Mouse (Mus musculus) heart, embryonic 16.5 days (tissue): ENCODE measurements at regions not wholly inside any gene's neighbourhood (a gene's known extent, or its start where the extent isn't known, plus 50 kb on each side); places are given as distances from the start of the nearest gene placed in this dataset.

Experiments
- ATAC-seq: fragments of 200-750 bp; cut with Nextera tagmentation; replicated peaks from 2 replicates; pipeline ENCODE4 v1.8.0; 2017; ENCODE audit warnings: moderate number of reproducible peaks; ENCODE audit not compliant: insufficient read depth, low FRiP score; ENCODE audit errors: extremely low read depth
- H3K27ac ChIP-seq: fragments of 300-500 bp; sonication (generic); 2 replicates; pipeline ENCODE4 v1.5.1; 2014; ENCODE audit warnings: mild to moderate bottlenecking, low read length, control low read depth, moderate library complexity
- H3K27me3 ChIP-seq: fragments of 300-500 bp; sonication (generic); 2 replicates; pipeline ENCODE4 v1.6.1; 2014; ENCODE audit warnings: low read length, mixed read lengths; ENCODE audit not compliant: control insufficient read depth, insufficient read depth
- H3K36me3 ChIP-seq: fragments of 300-500 bp; sonication (generic); 2 replicates; pipeline ENCODE4 v1.6.1; 2014; ENCODE audit not compliant: control insufficient read depth, insufficient read depth
- H3K4me1 ChIP-seq: fragments of 300-500 bp; sonication (generic); 2 replicates; pipeline ENCODE4 v1.6.1; 2014; ENCODE audit warnings: low read length, mixed read lengths; ENCODE audit not compliant: control insufficient read depth, insufficient read depth
- H3K4me2 ChIP-seq: fragments of 300-500 bp; sonication (generic); 2 replicates; pipeline ENCODE4 v1.6.1; 2014; ENCODE audit warnings: low read depth, mild to moderate bottlenecking, control low read depth, low read length
- H3K4me3 ChIP-seq: fragments of 300-500 bp; sonication (generic); 2 replicates; pipeline ENCODE4 v1.5.1; 2014; ENCODE audit warnings: mild to moderate bottlenecking, control low read depth, low read length
- H3K9ac ChIP-seq: fragments of 300-500 bp; sonication (generic); 2 replicates; pipeline ENCODE4 v1.6.1; 2014; ENCODE audit warnings: low read length, control low read depth
- H3K9me3 ChIP-seq: fragments of 300-500 bp; sonication (generic); replicated peaks from 2 replicates; pipeline ENCODE4 v1.6.1; 2016; ENCODE audit warnings: low read length; ENCODE audit not compliant: control insufficient read depth
- WGBS: fragments of 180-500 bp; shearing (Covaris S2); extraction: QIAGEN DNeasy Blood & Tissue Kit; methylation state at CpG from one replicate; pipeline ENCODE4 v1.1.7; 2014; 5-methylcytosine and 5-hydroxymethylcytosine counted together

DNA sequence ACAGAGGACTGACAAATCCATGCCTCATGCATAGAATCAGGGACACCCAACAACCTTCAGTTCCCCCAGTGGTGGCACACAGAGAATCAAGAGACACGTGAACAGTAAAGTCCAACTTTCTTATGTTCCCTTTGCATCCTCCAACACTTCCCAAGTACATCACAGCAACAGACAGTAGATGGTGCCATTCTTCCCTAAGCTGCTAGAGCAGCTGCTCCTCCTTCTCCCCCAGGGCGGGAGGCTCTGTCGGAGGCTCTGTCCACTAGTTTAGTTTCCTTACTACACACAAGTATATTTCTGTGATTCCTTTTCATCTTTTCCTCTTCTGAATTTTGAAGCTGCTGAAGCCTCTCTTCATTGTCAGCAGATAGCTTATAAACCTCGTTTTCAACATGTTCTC, 839.0 kb upstream of the Tenm4 start:
- whole genome bisulfite sequencing: 34% methylated on average over 4 of the region's 4 CpGs

GRCm38 (mm10) chr7:95350185-95350803, 820.8 kb upstream of the Tenm4 start:
- no peak overlapping the region for H3K4me2 ChIP-seq
- ATAC-seq: no peak
- no peak overlapping the region for H3K27ac ChIP-seq
- 69% methylated on average over 7 of the region's 7 CpGs for WGBS
- H3K36me3 ChIP-seq: no peaks in the 10 kb centered on the region
- H3K9me3 ChIP-seq: no peaks in the 10 kb centered on the region
- H3K27me3 ChIP-seq: no peaks in the 10 kb centered on the region
- no peak overlapping the region for H3K9ac ChIP-seq
- no peaks in the 10 kb centered on the region for H3K4me1 ChIP-seq
- H3K4me3 ChIP-seq: no peak overlapping the region

More for the DNA sequence above, 839.0 kb upstream of the Tenm4 start:
- H3K27ac ChIP-seq: no peak overlapping the region
- H3K4me3 ChIP-seq: no peak overlapping the region
- no peak overlapping the region for H3K4me2 ChIP-seq
- H3K9ac ChIP-seq: no peak overlapping the region
- H3K27me3 ChIP-seq: no peaks in the 10 kb centered on the region
- no peaks in the 10 kb centered on the region for H3K36me3 ChIP-seq
- no peak for ATAC-seq
- H3K9me3 ChIP-seq: no peaks in the 10 kb centered on the region
- no peaks in the 10 kb centered on the region for H3K4me1 ChIP-seq

- no peaks in the 10 kb centered on the region for H3K36me3 ChIP-seq
- ATAC-seq: no peak
- no peak overlapping the region for H3K27ac ChIP-seq
- H3K4me1 ChIP-seq: no peaks in the 10 kb centered on the region
- no peaks in the 10 kb centered on the region for H3K9me3 ChIP-seq
- no peak overlapping the region for H3K4me2 ChIP-seq
- H3K27me3 ChIP-seq: no peaks in the 10 kb centered on the region
- H3K9ac ChIP-seq: no peak overlapping the region
- H3K4me3 ChIP-seq: no peak overlapping the region
These were observed 820.2 kb upstream of the Tenm4 start for GRCm38 (mm10) chr7:95350804-95351199.

DNA sequence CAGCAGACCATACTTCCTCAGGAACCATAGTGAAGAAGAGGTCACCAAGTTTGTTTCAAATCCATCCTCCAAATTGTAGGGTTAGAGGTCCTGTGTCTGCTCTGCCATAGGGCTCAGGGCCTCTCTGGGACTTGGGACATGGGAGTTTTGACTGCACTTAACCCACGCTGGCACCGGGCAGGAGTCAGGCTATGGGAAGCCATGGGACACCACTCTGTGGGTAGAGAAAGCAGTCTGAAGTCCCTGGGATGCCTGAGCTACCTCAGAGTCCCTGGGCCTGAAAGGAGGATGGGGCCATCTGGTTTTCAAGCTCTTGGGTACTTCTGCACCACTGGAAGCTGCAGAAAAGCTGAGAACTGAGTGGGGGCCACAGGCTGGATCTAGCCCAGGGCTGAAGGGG, 819.7 kb upstream of the Tenm4 start:
- H3K4me1 ChIP-seq: no peaks in the 10 kb centered on the region
- no peak overlapping the region for H3K27ac ChIP-seq
- H3K36me3 ChIP-seq: no peaks in the 10 kb centered on the region
- no peak overlapping the region for H3K9ac ChIP-seq
- H3K27me3 ChIP-seq: no peaks in the 10 kb centered on the region
- no peak overlapping the region for H3K4me2 ChIP-seq
- no peak for ATAC-seq
- 89% methylated on average over 2 of the region's 2 CpGs for WGBS
- H3K4me3 ChIP-seq: no peak overlapping the region
- no peaks in the 10 kb centered on the region for H3K9me3 ChIP-seq

DNA sequence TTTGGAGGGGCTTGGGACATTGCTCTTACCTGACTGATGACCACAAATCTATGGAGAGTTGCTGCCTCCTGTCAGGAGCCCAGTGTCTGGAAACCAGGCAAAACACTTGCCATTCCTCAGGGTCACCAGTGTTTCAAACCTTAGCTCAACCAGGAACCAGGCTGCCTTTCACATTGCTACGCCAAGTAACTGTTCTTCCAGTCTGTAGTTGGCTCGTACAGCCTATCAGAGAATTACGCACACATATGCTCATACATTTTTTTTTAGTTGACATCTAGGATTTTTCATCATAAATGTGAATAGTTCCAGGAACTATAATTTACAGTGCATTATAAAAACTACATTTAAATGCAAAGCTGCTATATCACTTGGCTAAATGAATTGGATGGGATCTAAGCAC, 818.9 kb upstream of the Tenm4 start:
- no peak for ATAC-seq
- Histone ChIP-seq H3K4me3 (no peak overlapping the region), H3K9me3 (no peaks in the 10 kb centered on the region), H3K36me3 (no peaks in the 10 kb centered on the region), H3K4me1 (no peaks in the 10 kb centered on the region), H3K4me2 (no peak overlapping the region), H3K9ac (no peak overlapping the region), H3K27ac (no peak overlapping the region), H3K27me3 (no peaks in the 10 kb centered on the region)
- 80% methylated on average over 3 of the region's 3 CpGs for WGBS

- Histone ChIP-seq H3K9ac (no peak overlapping the region), H3K36me3 (no peaks in the 10 kb centered on the region), H3K27ac (no peak overlapping the region), H3K4me3 (no peak overlapping the region), H3K27me3 (no peaks in the 10 kb centered on the region), H3K4me1 (no peaks in the 10 kb centered on the region), H3K4me2 (no peak overlapping the region), H3K9me3 (no peaks in the 10 kb centered on the region)
- no peak for ATAC-seq
- WGBS: 48% methylated on average over 2 of the region's 2 CpGs
These were observed 816.1 kb upstream of the Tenm4 start for GRCm38 (mm10) chr7:95354991-95355390.

DNA sequence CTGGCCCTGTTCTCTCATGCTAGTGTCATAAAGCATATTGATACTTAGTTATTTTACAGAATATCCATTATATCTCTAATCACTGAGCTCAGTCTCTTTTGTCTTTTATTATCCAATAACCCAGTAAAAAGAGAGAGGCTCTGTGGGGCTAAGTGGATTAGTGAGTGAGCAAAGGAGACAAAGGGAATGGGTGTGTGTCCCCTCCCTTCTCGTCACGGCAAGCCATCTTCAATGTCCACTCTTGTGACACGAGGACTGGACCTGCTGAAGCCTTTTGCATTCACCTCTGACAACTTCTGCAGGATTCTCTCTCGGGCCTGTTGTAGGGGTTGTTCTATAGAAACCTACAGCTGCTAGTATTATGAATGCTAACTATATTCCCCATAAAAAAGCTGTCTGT, 812.3 kb upstream of the Tenm4 start:
- H3K9me3 ChIP-seq: no peaks in the 10 kb centered on the region
- H3K9ac ChIP-seq: no peak overlapping the region
- no peak overlapping the region for H3K4me2 ChIP-seq
- no peak overlapping the region for H3K4me3 ChIP-seq
- H3K27ac ChIP-seq: no peak overlapping the region
- H3K27me3 ChIP-seq: no peaks in the 10 kb centered on the region
- ATAC-seq: no peak
- WGBS: 82% methylated on average over 4 of the region's 4 CpGs
- H3K36me3 ChIP-seq: no peaks in the 10 kb centered on the region
- H3K4me1 ChIP-seq: no peaks in the 10 kb centered on the region

DNA sequence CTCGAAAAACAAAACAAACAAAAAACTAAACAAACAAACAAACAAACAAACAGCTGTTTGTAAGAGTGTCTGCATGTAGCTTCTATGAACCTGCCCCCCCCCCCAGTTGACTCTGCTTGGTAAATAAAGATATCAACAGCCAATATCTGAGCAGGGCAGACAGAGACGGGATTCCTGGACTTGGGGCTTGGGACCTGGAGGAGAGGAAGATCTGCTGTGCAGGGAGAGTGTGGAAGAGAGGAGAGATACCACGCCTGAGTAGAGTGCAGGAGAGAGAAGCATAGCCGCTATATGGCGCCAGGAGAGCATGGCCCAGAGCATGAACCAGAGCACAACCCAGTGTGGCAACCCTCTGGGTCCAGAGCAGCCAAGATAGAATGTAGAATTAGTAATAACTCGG, 811.9 kb upstream of the Tenm4 start:
- Histone ChIP-seq H3K27ac (no peak overlapping the region), H3K4me2 (no peak overlapping the region), H3K27me3 (no peaks in the 10 kb centered on the region), H3K9ac (no peak overlapping the region), H3K4me3 (no peak overlapping the region), H3K4me1 (no peaks in the 10 kb centered on the region), H3K36me3 (no peaks in the 10 kb centered on the region), H3K9me3 (no peaks in the 10 kb centered on the region)
- WGBS: 70% methylated on average over 6 of the region's 6 CpGs
- no peak for ATAC-seq
